Comparison of ENCODE assay signal across 14 mouse cellular contexts in genomic region chr10:62687032-62687674, GRCm38 (mm10). TPM values are rescaled to one million over a fixed set of nuclear protein-coding genes. Genes with fewer than 3 reads are reported as not detected.
DNase-seq lines count a peak whose midpoint lies in the region; ATAC-seq and TF ChIP-seq lines count a peak whose summit lies in the region.
"Had no signal": no experiment of that assay in that cellular context is flagged by ENCODE, and none has a peak within 500 bp of the region (broad histone marks: within the 10 kb centered on the region; RNA-seq: fewer than 3 reads in every experiment).

No protein-coding gene starts in this region.

- H3K4me1 ChIP-seq in ES-Bruce4 (ENCODE audit: control insufficient read depth, insufficient read depth, low read length): peaks cover 2% of the 10 kb centered on the region
- no peaks in the 10 kb centered on the region for H3K4me1 ChIP-seq in embryonic facial prominence, embryonic 11.5 days (ENCODE audit: control insufficient read depth, insufficient read depth, low read length)
- H3K4me1 ChIP-seq in hindbrain, embryonic 11.5 days (replicated peaks; ENCODE audit: control insufficient read depth, insufficient read depth, low read length): peaks cover 4% of the 10 kb centered on the region; the same call in 1 of the 2 replicates
- H3K4me1 ChIP-seq in midbrain, embryonic 12.5 days: peaks cover 27% of the 10 kb centered on the region
- H3K4me1 ChIP-seq: liver, embryonic 13.5 days had no signal

- TF ChIP-seq CTCF in ES-Bruce4 (IDR thresholded peaks at IDR 0.05; ENCODE audit: low read depth, low read length): no peak

- 42% methylated on average over 15 of the region's 15 CpGs for WGBS in embryonic facial prominence, embryonic 11.5 days
- WGBS in hindbrain, embryonic 11.5 days: 27% methylated on average over 15 of the region's 15 CpGs
- 3% methylated on average over 11 of the region's 15 CpGs for WGBS in midbrain, embryonic 12.5 days

- ATAC-seq in embryonic facial prominence, embryonic 11.5 days (replicated peaks; ENCODE audit: insufficient number of reproducible peaks, low FRiP score, low TSS enrichment, low read depth): peak; percentile 77; the same call in 1 of the 2 replicates
- ATAC-seq in hindbrain, embryonic 11.5 days (ENCODE audit: low FRiP score): peak; percentile 88
- ATAC-seq in midbrain, embryonic 12.5 days (ENCODE audit: low FRiP score, low read depth): peak; percentile 90

- H3K27me3 ChIP-seq in ES-Bruce4 (ENCODE audit: control insufficient read depth, insufficient read depth, low read length, poor library complexity, severe bottlenecking): no peaks in the 10 kb centered on the region
- H3K27me3 ChIP-seq in embryonic facial prominence, embryonic 11.5 days (ENCODE audit: control insufficient read depth, insufficient read depth, low read length): no peaks in the 10 kb centered on the region
- H3K27me3 ChIP-seq in hindbrain, embryonic 11.5 days (ENCODE audit: control insufficient read depth, insufficient read depth, low read length): peaks cover 17% of the 10 kb centered on the region
- H3K27me3 ChIP-seq in midbrain, embryonic 12.5 days: peaks cover 62% of the 10 kb centered on the region
- H3K27me3 ChIP-seq: liver, embryonic 13.5 days had no signal

- DNase-seq in embryonic facial prominence, embryonic 11.5 days (ENCODE audit: low spot score): peak; percentile 61
- DNase-seq in hindbrain, embryonic 11.5 days (ENCODE audit: low spot score): peak; percentile 67
- DNase-seq in gastrocnemius, postnatal 25 days: no peak
- DNase-seq in ovary, adult 18-20 months (ENCODE audit: low spot score): no peak
- DNase-seq in kidney, postnatal 25 days: no peak
- DNase-seq in urinary bladder, postnatal 4 days (ENCODE audit: low spot score in 2 of 2): no peak
- DNase-seq: cerebellum, adult 11-12 months; kidney, postnatal 36 days; liver, embryonic 13.5 days; right cerebral cortex, postnatal 14 days had no signal

- 0 out of 2 replicates have a peak overlapping the region, but pooled peaks have one; percentile 3 for H3K9ac ChIP-seq in ES-Bruce4 (ENCODE audit: low read depth, poor library complexity, severe bottlenecking)
- no peak overlapping the region for H3K9ac ChIP-seq in embryonic facial prominence, embryonic 11.5 days (replicated peaks; ENCODE audit: low read length)
- 0 out of 2 replicates have a peak overlapping the region, but pooled peaks have one; percentile 11 for H3K9ac ChIP-seq in hindbrain, embryonic 11.5 days (ENCODE audit: low read depth, low read length)
- 0 out of 2 replicates have a peak overlapping the region, but pooled peaks have one; percentile 31 for H3K9ac ChIP-seq in midbrain, embryonic 12.5 days (replicated peaks)
- H3K9ac ChIP-seq: liver, embryonic 13.5 days had no signal

- TF ChIP-seq POLR2A in ES-Bruce4 (IDR thresholded peaks at IDR 0.05; ENCODE audit: insufficient read depth, low read length): no peak

- H3K27ac ChIP-seq in ES-Bruce4 (ENCODE audit: insufficient read depth, low read length): no peak overlapping the region
- no peak overlapping the region for H3K27ac ChIP-seq in embryonic facial prominence, embryonic 11.5 days (replicated peaks; ENCODE audit: low read depth, low read length)
- H3K27ac ChIP-seq in hindbrain, embryonic 11.5 days (ENCODE audit: low read depth, low read length): peak overlapping the region; percentile 71
- H3K27ac ChIP-seq in midbrain, embryonic 12.5 days (replicated peaks): peak overlapping the region; percentile 75
- H3K27ac ChIP-seq: liver, embryonic 13.5 days had no signal

- H3K4me3 ChIP-seq in ES-Bruce4 (ENCODE audit: low read depth, low read length): no peak overlapping the region
- no peak overlapping the region for H3K4me3 ChIP-seq in embryonic facial prominence, embryonic 11.5 days (ENCODE audit: low read depth, low read length)
- no peak overlapping the region for H3K4me3 ChIP-seq in hindbrain, embryonic 11.5 days (ENCODE audit: low read depth, low read length)
- 0 out of 2 replicates have a peak overlapping the region, but pooled peaks have one; percentile 12 for H3K4me3 ChIP-seq in midbrain, embryonic 12.5 days
- H3K4me3 ChIP-seq: liver, embryonic 13.5 days; megakaryocyte, embryonic 14.5 days had no signal

- no peaks in the 10 kb centered on the region for H3K9me3 ChIP-seq in ES-Bruce4 (replicated peaks; ENCODE audit: control insufficient read depth, insufficient read depth, low read length, poor library complexity, severe bottlenecking)
- no peaks in the 10 kb centered on the region for H3K9me3 ChIP-seq in embryonic facial prominence, embryonic 11.5 days (replicated peaks; ENCODE audit: control insufficient read depth, low read length)
- no peaks in the 10 kb centered on the region for H3K9me3 ChIP-seq in hindbrain, embryonic 11.5 days (ENCODE audit: control insufficient read depth, low read length)
- H3K9me3 ChIP-seq in midbrain, embryonic 12.5 days: no peaks in the 10 kb centered on the region
- H3K9me3 ChIP-seq: liver, embryonic 13.5 days; megakaryocyte, embryonic 14.5 days had no signal

- H3K4me2 ChIP-seq in embryonic facial prominence, embryonic 11.5 days (ENCODE audit: low read depth, low read length): no peak overlapping the region
- H3K4me2 ChIP-seq in hindbrain, embryonic 11.5 days (replicated peaks; ENCODE audit: low read depth, low read length): no peak overlapping the region; the same call in 1 of the 2 replicates
- H3K4me2 ChIP-seq in midbrain, embryonic 12.5 days (replicated peaks): peak overlapping the region; percentile 46
- H3K4me2 ChIP-seq: liver, embryonic 13.5 days had no signal

- no peaks in the 10 kb centered on the region for H3K36me3 ChIP-seq in ES-Bruce4 (ENCODE audit: control insufficient read depth, insufficient read depth, low read length, poor library complexity, severe bottlenecking)
- no peaks in the 10 kb centered on the region for H3K36me3 ChIP-seq in embryonic facial prominence, embryonic 11.5 days (replicated peaks; ENCODE audit: control insufficient read depth, insufficient read depth, low read depth, low read length)
- H3K36me3 ChIP-seq in hindbrain, embryonic 11.5 days (ENCODE audit: control insufficient read depth, insufficient read depth, low read length): no peaks in the 10 kb centered on the region
- H3K36me3 ChIP-seq in midbrain, embryonic 12.5 days: no peaks in the 10 kb centered on the region
- H3K36me3 ChIP-seq: liver, embryonic 13.5 days had no signal

- no peak for TF ChIP-seq EP300 in ES-Bruce4 (IDR thresholded peaks at IDR 0.05; ENCODE audit: insufficient read depth, low read depth, low read length)

RNA-seq across cellular contexts. Expression of gene Ddx50, which starts 36.1 kb away (rescaled TPM):
- 96.5 and 115 TPM in 2 replicates for polyA plus RNA-seq in ES-Bruce4 (2011; ENCODE audit: insufficient read depth, insufficient read length, low read depth, missing spikeins)
- 167 and 187 TPM in 2 replicates for polyA plus RNA-seq in embryonic facial prominence, embryonic 11.5 days (2014; fragmentation: Nextera tagmentation; extraction: Ambion mirVana)
- 124 and 143 TPM in 2 replicates for polyA plus RNA-seq in hindbrain, embryonic 11.5 days (2014; fragmentation: Nextera tagmentation; extraction: Ambion mirVana)
- 122 and 137 TPM in 2 replicates for polyA plus RNA-seq in midbrain, embryonic 12.5 days (2016; fragmentation: Nextera tagmentation; extraction: Ambion mirVana)
- 10 to 100 TPM; 39.1 to 42.2 TPM for total RNA-seq in gastrocnemius, postnatal 25 days (2021)

RNA-seq across cellular contexts. Expression of gene Stox1, which starts 38.8 kb away (rescaled TPM):
- polyA plus RNA-seq in ES-Bruce4 (2011; ENCODE audit: insufficient read depth, insufficient read length, low read depth, missing spikeins): 1.1 TPM in 1 of 2 replicates, not detected in the other
- polyA plus RNA-seq in embryonic facial prominence, embryonic 11.5 days (2014; fragmentation: Nextera tagmentation; extraction: Ambion mirVana): 2.7 and 3.1 TPM in 2 replicates
- 2.0 and 2.7 TPM in 2 replicates for polyA plus RNA-seq in hindbrain, embryonic 11.5 days (2014; fragmentation: Nextera tagmentation; extraction: Ambion mirVana)
- polyA plus RNA-seq in midbrain, embryonic 12.5 days (2016; fragmentation: Nextera tagmentation; extraction: Ambion mirVana): 2.1 and 2.8 TPM in 2 replicates
- under 1 TPM; 0.31 to 0.43 TPM for total RNA-seq in gastrocnemius, postnatal 25 days (2021)
- polyA plus RNA-seq: C2C12 had no signal

Comparison
In these comparisons a context has a peak if more than half of its experiments do, and no peak if none do; other contexts are left out.
1. H3K27ac ChIP-seq: peak in hindbrain, embryonic 11.5 days (single experiment) and midbrain, embryonic 12.5 days (single experiment); none in ES-Bruce4 (single experiment) and embryonic facial prominence, embryonic 11.5 days (single experiment).
2. DNase-seq: peak in embryonic facial prominence, embryonic 11.5 days (single experiment) and hindbrain, embryonic 11.5 days (single experiment); none in gastrocnemius, postnatal 25 days (single experiment), ovary, adult 18-20 months (single experiment), kidney, postnatal 25 days (0 of 2) and urinary bladder, postnatal 4 days (0 of 2).
3. Peak in every context shown above with its lines, with median percentiles within 50 percentile points of each other: ATAC-seq.